Mouse (Mus musculus) megakaryocyte-erythroid progenitor cell, adult 5-6 weeks (primary cell): ENCODE data around the gene Ksr2. TPM values are rescaled to one million over a fixed set of nuclear protein-coding genes. Genes with fewer than 3 reads are reported as not detected.
"Not testable (repeated sequence)": the region's sequence is repeated elsewhere in the genome, so short reads cannot be mapped to it uniquely, and the experiment has no call there.

Source experiments
- ATAC-seq: replicated peaks from 2 replicates; pipeline ENCODE4 v1.8.0; 2016; ENCODE audit warnings: mild to moderate bottlenecking, inconsistent platforms; ENCODE audit not compliant: severe bottlenecking, poor library complexity, low FRiP score, low TSS enrichment
- total RNA-seq, 2 experiments: library from RNA; stranded (forward) in 1 of 2; stranded (reverse) in 1 of 2; fragments of 200-1000, 215-1000 nt in 1 of 2; fragments of >200 nt in 1 of 2; fragmentation: Nextera tagmentation in 1 of 2; gene quantifications; 2 replicates each; pipeline ENCODE4 v1.2.3; 2014 to 2017

Ksr2 gene
- total RNA-seq (2014; fragmentation: Nextera tagmentation) (0.25 TPM in 1 of 2 replicates, not detected in the other), total RNA-seq (2017) (not detected in 2 replicates)

- peak; percentile 58 for ATAC-seq
Measured at GRCm38 (mm10) chr5:117413507-117414501, at the start of gene Ksr2. Gene Ksr2 (plus strand): TSS chr5:117414000.

GRCm38 (mm10) chr5:117364821-117365220 lies 49.0 kb upstream of the Ksr2 start:
- no peak for ATAC-seq

GRCm38 (mm10) chr5:117365904-117366561 lies 47.8 kb upstream of the Ksr2 start:
- no peak for ATAC-seq

DNA sequence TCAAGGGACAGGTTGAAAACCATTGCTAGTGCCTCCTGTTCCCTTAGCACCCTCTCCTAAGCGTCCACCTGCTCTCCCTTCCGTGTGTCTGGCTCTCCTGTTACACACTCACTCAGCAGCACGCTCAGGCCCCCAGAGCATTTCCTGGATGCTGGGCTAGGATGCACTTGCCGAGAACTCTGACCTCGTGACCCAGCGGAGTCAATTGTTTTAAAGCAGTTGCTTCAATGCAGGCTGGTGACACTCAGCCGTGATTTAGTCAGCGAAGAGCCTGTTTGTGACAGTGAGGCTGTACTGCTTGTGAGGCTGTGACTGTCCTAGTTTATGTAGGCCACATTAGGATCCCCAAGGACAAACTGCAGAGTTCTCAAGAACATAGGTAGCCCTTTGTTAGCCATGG lies 46.6 kb upstream of the Ksr2 start:
- ATAC-seq: no peak

DNA sequence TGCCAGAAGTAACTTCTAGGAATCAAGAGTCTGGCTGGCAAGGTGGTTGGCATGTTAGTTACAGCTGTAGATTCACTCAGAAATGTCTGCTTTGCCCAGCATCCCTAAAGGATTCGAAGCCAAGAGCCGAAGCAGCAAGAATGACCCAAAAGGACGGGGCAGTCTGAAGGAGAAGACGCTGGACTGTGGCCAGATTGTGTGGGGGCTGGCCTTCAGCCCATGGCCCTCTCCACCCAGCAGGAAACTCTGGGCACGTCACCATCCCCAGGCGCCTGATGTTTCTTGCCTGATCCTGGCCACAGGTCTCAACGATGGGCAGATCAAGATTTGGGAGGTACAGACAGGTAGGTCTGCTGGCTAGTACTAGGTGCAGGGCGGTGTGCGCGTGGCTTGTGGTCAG lies 43.2 kb upstream of the Ksr2 start:
- no peak for ATAC-seq

DNA sequence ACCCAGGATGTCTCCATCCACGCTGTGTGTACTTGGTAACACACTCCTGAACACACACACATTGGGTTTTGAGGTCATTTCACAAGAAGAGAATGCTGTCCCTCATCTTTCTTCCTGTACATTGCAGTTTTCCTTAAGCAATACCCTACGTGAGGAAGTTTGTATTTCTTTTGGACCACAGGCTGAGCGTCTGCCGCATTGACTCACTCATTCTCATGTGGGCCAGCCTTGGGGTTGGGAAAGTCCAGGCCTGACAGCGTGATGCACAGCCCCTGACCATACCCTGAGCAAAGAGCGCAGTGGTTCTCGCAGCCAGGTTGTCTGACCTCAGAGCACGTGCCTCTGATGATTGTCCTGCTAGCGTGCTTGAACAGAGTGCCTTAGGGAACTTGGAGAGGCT lies 40.4 kb upstream of the Ksr2 start:
- ATAC-seq: no peak

DNA sequence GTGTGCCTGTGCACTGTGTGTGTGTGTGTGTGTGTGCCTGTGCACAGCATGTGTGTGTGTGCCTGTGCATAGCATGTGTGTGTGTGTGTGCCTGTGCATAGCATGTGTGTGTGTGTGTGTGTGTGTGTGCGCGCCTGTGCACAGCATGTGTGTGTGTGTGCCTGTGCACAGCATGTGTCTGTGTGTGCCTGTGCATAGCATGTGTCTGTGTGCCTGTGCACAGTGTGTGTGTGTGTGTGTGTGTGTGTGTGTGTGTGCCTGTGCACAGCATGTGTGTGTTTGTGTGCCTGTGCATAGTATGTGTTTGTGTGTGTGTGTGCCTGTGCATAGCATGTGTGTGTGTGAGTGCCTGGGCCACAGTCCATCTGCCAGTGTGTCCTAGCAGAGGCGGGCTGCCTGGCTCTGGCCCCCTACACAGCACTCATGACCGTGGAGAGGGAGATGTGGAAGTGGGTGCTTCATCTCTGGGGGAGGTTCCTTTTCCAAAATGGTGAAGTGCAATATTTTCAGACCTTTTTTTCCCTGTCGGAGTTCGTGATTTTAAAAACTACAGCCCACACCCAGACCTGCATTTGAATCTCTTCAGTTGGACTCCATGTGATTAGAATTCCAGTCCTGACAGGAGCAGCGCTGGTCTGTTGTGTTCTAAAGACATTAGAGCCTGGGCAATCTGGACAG lies 39.3 kb upstream of the Ksr2 start:
- no peak for ATAC-seq

DNA sequence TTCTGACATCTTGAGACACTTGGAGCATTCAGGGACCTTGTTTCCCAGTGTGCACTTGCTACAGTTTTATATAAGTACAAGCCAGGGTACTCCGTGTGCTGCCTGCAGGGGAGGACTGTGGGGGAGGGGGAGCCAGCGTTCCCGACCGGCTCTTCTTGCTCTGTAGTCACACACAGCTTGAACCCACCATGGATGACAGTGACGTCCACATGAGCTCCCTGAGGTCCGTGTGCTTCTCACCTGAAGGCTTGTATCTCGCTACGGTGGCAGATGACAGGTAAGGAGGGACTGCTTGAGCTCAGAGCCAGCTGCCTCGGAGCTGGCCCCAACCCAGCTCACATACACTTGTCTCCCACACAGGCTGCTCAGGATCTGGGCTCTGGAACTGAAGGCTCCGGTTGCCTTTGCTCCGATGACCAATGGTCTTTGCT lies 37.5 kb upstream of the Ksr2 start:
- ATAC-seq: no peak

DNA sequence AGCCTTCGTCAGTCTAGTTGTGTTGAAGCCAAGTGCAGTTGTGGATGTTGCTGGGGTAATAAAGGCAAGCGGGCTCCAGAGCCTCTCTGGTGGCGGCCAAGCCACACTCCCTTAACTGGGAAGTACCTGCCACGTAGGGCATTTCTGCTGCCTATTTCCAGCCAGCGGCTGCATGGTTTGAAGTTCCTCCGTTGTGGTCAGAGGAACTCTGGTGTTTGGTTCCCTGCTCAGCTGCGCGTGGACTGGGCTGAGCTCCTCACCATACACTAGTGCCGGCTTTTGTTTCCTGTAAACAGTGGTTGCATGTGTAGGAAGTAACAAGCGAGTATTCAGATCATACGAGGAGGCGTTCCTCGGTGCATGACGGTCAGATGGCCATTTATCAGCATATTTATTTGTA lies 36.1 kb upstream of the Ksr2 start:
- ATAC-seq: not testable (repeated sequence)

DNA sequence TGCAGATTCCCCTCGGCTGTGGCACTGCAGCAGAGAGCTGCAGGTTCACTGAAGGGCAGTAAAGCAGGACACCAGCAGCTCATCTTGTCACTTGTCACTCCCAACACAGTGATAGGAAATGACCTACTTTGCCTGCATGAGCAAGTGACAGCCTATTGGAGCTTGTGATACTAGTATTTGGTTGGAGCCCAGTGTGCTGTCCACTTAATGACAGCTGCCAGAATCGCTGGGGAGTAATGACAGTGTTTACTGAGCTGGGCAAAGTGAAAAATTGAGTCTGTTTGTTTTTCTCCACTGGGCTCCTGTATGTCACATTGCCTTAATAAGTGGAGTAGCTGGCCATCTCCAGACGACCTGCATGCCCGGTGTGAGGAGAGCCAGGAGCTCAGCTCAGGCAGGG lies 33.6 kb upstream of the Ksr2 start:
- ATAC-seq: no peak

DNA sequence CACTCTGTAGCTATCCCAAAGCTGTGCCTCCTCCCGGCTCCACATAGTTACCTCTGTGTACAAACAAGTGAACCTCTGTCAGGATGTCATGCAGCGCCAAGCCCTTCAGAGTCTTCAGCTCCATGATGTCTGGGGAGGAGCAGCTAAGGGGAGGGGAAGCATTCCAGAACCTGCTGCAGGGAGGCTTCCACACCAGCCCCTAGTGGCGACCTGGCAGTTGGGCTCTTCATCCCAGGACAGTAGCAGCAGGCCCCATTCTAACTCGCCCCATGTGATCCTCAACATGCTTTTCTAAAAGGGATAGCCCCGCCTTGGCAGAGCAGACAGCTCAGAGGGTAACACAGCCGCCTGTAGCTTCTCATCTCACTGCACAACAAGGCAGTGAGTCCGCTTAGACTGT lies 32.0 kb upstream of the Ksr2 start:
- ATAC-seq: no peak

- no peak for ATAC-seq
Measured at GRCm38 (mm10) chr5:117383198-117383597, 30.6 kb upstream of the Ksr2 start.

DNA sequence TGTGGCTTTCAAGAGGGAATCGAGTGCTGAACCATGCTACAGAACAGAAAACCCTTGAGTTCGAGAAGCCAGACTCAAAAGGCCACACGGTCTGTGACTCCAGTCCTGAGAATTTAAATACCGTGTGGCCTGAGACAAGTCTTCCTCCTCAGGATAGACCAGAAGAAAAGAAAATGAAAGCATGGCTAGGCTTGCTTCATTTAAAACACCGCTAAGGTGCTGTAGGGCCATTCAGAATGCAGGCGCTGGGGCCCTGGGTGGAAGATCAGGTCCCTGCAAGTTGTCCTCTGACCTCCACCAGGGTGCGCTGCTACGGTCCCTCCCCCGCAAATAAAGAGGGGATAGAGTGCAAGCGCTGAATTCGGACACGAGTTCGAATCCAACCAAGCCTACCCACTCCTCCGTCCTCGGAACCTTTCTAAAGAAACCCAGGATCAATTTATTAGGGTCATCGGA lies 25.5 kb upstream of the Ksr2 start:
- ATAC-seq: peak; percentile 69

GRCm38 (mm10) chr5:117388877-117389276 lies 24.9 kb upstream of the Ksr2 start, which contains the start of gene Rfc5:
Gene Rfc5 (minus strand): TSS chr5:117389047.
- peak; percentile 94 for ATAC-seq

DNA sequence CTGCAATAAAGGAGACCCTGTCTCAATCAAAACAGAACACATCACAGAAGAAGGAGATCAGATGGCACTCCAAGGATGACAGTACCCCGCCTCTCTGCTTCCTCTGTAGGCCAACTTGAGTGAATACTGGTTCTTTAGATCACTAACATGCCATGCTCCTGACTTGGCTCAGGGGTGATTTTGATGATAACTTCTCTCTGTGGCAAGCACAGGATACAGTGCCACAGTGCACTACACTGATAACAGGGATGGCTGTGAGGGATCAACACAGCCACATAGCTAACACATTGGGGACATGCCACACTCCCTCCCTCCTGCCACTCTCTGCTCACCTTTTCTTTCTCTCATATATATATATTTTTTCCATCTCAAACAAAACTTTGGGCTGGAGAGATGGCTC lies 22.9 kb upstream of the Ksr2 start:
- ATAC-seq: peak; percentile 72

- ATAC-seq: no peak
Measured at GRCm38 (mm10) chr5:117395834-117396233, 18.0 kb upstream of the Ksr2 start.

- ATAC-seq: no peak
Measured at GRCm38 (mm10) chr5:117396596-117397014, 17.2 kb upstream of the Ksr2 start.

DNA sequence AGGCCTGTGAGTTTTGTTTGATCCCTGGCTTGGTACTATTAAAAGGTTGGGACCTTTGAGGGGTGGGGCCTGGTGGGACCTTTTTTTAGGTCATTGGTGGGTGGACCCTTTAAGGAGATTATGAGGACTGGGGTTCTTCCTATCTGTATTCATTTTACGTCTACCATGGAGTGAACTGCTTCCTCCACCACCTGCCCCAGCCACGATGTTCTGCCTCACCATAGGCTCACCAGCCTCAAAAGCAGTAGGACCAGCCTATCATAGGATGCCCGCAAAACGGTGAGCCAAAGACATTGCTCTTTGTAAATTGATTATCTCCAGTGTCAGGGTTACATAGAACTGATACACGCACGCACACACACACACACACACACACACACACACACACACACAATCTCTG lies 16.4 kb upstream of the Ksr2 start:
- no peak for ATAC-seq

DNA sequence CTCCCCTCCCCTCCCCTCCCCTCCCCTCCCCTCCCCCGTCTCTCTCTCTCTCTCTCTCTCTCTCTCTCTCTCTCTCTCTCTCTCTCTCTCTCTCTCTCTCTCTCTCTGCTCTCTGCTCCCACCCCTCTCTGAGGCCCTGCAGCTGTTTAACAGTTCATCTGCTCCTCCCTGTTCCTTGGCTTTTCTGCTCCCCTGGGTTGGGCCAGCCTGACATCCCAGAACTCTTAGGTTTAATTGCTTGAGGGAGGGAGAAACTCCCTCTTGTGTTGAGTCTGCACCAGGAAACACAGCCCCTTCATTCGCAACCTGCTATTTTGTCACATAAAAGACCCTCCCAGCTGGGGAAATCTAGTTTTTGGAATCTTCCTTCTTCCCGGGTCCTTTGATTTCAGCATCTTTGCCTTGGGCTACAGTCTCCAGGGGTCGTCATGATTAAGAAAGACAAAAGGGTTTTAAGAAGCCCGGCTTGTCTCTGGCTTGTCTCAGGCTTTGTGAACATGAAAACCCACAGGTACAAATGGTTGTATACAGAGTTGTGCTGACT lies 15.7 kb upstream of the Ksr2 start:
- ATAC-seq: no peak

DNA sequence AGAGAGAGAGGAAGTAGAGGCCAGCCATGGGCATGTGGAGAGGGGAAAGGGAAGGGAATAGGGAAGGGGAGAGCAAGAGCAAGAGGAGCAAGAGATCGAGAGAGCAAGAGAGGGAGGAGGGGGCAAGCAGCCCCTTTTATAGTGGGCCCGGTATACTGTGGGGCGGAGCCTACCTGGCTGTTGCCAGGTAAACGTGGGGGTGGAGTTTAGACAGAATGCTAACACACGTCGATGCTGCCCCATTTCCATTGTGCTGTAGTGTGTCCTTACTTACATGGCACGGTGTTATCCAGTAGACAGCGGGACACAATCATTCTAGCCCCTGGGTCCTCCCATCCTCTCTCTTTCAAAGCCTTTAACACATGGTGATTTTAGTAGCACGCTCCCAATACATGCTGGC lies 14.5 kb upstream of the Ksr2 start:
- ATAC-seq: no peak
